Mouse (Mus musculus): ENCODE data around the gene Card11. TPM values are rescaled to one million over a fixed set of nuclear protein-coding genes. Genes with fewer than 3 reads are reported as not detected.

Gene Card11
- polyA plus RNA-seq, 1 experiment from 2014 or later = 0.04 TPM

DNA sequence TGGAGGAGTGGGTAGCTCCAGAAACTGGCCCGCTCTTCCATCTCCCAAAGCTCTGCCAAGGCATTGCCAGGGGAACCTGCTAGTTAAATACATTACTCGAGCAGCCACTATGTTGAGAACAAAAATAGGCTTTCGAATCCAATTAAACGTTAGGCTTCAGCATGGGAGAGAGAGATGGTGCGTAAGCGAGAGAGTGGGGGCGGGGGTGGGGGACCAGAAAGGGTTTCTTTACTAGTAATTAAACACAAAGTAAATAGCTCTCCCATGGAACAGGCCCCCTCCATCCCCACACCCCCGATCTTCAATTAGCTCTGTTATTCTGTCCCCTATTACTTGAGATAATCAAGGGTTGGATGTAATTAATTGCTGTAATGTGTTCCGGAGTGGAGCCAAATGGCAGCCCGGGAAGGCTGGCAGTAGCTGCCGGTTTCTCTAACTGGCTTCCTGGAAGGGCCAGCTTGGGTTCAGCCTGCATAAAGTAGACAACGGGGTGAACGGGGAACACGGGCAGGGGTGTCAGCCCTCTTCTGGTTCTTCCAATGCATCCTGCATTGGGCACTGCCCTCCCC, 59.4 kb downstream of the Card11 start:
- H3K4me1 ChIP-seq = peaks cover 11% of the 10 kb centered on the region; the same call in 1 of the 2 replicates
- peak overlapping the region; percentile 42; the same call in 1 of the 2 replicates for H3K27ac ChIP-seq
- H3K36me3 ChIP-seq (replicated peaks) = no peaks in the 10 kb centered on the region
- 31% methylated on average over 14 of the region's 14 CpGs for WGBS
- peak overlapping the region; percentile 6 for H3K4me2 ChIP-seq
- H3K4me3 ChIP-seq (replicated peaks) = no peak overlapping the region
- peak; percentile 79; the same call in 1 of the 2 replicates for ATAC-seq (ENCODE audit: low FRiP score)
- H3K27me3 ChIP-seq = peaks cover 68% of the 10 kb centered on the region
- H3K9me3 ChIP-seq = no peaks in the 10 kb centered on the region
- H3K9ac ChIP-seq = no peak overlapping the region

DNA sequence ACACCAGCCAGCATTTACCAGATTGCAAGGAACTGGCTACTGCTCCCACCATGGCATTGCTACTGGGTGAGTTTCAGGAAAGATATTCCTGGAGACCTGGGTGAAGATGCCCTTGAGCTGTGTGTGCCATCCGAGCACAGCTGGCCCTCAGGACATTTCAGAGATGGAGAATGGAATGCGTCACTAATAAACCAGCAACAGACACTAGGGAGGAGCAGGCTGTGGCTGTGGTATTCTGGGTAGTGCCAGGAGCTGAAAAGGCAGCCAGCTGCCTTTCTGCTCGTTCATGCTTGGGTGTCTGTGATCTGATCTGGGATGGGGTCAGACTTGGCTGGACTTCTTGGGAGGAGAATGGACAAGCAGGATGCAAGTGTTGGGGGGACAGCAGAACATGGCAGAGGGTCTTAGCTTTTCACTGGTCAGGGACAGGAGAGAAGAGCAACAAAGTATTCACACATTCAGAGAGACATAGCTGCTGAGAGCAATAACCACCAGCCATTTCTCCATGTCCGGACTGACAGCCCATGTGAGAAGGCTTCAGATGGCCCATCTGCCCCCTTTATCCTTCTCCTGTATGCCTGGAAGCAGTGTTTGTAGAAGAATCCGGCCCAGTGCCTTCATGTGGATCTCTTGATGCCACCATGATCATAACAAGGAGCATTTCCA, 60.0 kb downstream of the Card11 start:
- ATAC-seq (ENCODE audit: low FRiP score) = no peak
- Histone ChIP-seq H3K27me3 (peaks cover 64% of the 10 kb centered on the region), H3K4me1 (peaks cover 11% of the 10 kb centered on the region; the same call in 1 of the 2 replicates), H3K36me3 (replicated peaks) (no peaks in the 10 kb centered on the region), H3K27ac (peak overlapping the region; percentile 42; the same call in 1 of the 2 replicates), H3K4me2 (peak overlapping the region; percentile 6), H3K9me3 (no peaks in the 10 kb centered on the region), H3K4me3 (replicated peaks) (no peak overlapping the region), H3K9ac (no peak overlapping the region)
- 64% methylated on average over 5 of the region's 5 CpGs for WGBS

DNA sequence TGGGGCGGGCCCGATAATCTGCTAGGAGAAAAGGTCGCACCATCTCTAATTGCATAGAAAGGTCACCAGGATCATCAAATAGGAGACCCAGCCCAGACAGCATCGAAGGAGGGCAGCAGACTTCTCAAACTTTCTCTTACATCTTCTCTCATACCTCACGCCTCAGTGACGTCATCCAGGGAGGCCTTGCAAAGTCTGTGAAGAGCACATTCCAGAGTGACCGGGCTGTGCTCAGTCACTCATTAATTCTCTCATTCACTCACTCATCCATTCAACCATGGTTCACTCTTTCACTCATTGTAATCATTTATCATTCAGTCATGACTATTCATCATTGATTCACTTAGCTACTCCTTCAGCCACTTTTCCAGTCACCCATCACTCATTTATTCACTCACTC, 63.6 kb downstream of the Card11 start:
- H3K4me3 ChIP-seq (replicated peaks) = no peak overlapping the region

DNA sequence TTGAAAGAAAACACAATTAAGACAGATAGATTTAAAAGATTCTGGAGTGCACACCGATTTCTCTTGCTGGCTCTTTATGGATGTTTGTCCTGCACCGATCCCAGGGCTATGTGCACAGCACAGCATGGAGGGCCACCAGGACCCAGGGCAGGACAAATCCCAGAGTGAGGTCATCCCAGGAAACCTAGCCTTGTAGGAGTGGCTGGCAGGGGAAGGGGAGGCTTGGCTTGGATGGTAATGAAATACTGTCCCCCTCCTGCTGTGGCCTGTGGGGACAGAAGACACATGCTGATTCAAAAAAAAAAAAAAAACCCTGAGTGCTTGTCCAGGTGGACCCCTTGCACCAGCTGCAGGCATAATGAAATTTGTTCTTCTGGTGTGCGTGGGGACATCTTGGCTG, 64.5 kb downstream of the Card11 start:
- Histone ChIP-seq H3K27me3 (peaks cover 26% of the 10 kb centered on the region), H3K36me3 (replicated peaks) (no peaks in the 10 kb centered on the region), H3K4me1 (peaks cover 6% of the 10 kb centered on the region; the same call in 1 of the 2 replicates), H3K27ac (no peak overlapping the region), H3K4me3 (replicated peaks) (no peak overlapping the region), H3K9ac (no peak overlapping the region), H3K4me2 (no peak overlapping the region), H3K9me3 (no peaks in the 10 kb centered on the region)
- WGBS = 92% methylated on average over 3 of the region's 3 CpGs
- no peak for ATAC-seq (ENCODE audit: low FRiP score)

More for the DNA sequence above, 63.6 kb downstream of the Card11 start:
- H3K36me3 ChIP-seq (replicated peaks) = no peaks in the 10 kb centered on the region
- H3K27ac ChIP-seq = no peak overlapping the region
- ATAC-seq (ENCODE audit: low FRiP score) = no peak
- H3K4me1 ChIP-seq = peaks cover 11% of the 10 kb centered on the region; the same call in 1 of the 2 replicates
- no peak overlapping the region for H3K4me2 ChIP-seq
- WGBS = 84% methylated on average over 7 of the region's 7 CpGs
- H3K9me3 ChIP-seq = no peaks in the 10 kb centered on the region
- H3K27me3 ChIP-seq = peaks cover 30% of the 10 kb centered on the region
- no peak overlapping the region for H3K9ac ChIP-seq

- no peak for ATAC-seq (ENCODE audit: low FRiP score)
- Histone ChIP-seq H3K9me3 (no peaks in the 10 kb centered on the region), H3K4me3 (replicated peaks) (no peak overlapping the region), H3K4me2 (no peak overlapping the region), H3K27ac (no peak overlapping the region), H3K27me3 (peaks cover 22% of the 10 kb centered on the region), H3K9ac (no peak overlapping the region), H3K4me1 (no peaks in the 10 kb centered on the region), H3K36me3 (replicated peaks) (no peaks in the 10 kb centered on the region)
- 78% methylated on average over 9 of the region's 9 CpGs for whole genome bisulfite sequencing
These were observed 65.6 kb downstream of the Card11 start for GRCm38 (mm10) chr5:140934639-140935315.

DNA sequence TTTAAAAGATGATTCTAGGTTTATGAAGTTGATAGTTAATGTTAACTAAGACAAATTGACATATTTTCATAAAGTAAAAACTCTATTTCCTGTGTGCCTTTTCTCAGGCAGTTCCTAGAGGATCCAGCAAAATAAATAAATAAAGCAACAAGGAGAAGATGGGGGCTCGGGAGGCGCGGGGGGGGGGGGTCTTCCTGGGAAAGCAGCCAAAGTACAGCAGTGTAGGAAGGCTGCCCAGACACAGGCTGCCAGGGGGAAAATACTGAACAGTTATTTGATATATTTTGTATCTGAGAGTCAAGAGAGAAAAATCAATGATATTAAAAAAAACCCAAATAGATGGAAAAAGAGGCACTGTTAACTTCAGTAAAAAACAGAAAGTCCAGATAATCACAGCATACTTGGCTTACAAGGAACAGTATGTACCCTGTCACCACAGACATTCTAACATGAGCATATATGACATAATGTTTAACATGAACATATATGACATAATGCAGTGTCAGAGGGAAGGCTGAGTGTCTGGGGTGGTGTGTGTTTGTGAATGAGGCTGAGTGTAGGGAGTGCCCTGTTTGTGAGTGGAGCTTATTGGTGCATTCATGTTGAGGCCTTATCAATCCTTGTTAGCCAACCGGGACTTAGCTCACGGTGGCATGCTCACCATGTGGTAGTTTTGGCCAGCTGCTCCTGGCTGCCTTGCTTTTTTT, 68.7 kb downstream of the Card11 start:
- Histone ChIP-seq H3K4me2 (no peak overlapping the region), H3K36me3 (replicated peaks) (no peaks in the 10 kb centered on the region), H3K27ac (no peak overlapping the region), H3K4me3 (replicated peaks) (no peak overlapping the region), H3K27me3 (no peaks in the 10 kb centered on the region), H3K4me1 (no peaks in the 10 kb centered on the region), H3K9ac (no peak overlapping the region), H3K9me3 (no peaks in the 10 kb centered on the region)
- WGBS = 77% methylated on average over 5 of the region's 5 CpGs
- no peak for ATAC-seq (ENCODE audit: low FRiP score)

- no peak for ATAC-seq (ENCODE audit: low FRiP score)
- Histone ChIP-seq H3K27ac (no peak overlapping the region), H3K9ac (no peak overlapping the region), H3K4me1 (no peaks in the 10 kb centered on the region), H3K27me3 (no peaks in the 10 kb centered on the region), H3K4me3 (replicated peaks) (no peak overlapping the region), H3K4me2 (no peak overlapping the region), H3K9me3 (peaks cover 9% of the 10 kb centered on the region), H3K36me3 (replicated peaks) (no peaks in the 10 kb centered on the region)
- 89% methylated on average over 1 of the region's 1 CpGs for WGBS
These were observed 81.9 kb downstream of the Card11 start for GRCm38 (mm10) chr5:140918519-140918918.

DNA sequence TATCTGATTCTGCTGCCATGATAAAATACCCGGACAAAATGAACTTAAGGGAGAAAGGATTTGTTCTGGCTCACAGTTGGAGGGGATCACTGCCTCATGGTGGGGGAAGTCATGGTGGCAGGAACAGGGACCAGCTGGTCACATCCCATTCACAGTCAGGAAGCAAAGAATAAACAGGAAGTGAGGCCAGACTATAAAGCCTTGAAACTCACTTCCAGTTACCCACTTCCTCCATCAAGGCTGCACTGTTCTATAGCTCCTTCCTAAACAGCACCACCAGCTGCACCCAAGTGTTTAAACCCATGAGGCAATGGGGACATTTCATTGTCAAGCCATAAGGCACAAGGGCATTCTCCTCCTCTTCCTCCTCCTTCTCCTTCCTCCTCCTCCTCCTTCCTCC, 82.6 kb downstream of the Card11 start:
- Histone ChIP-seq H3K27me3 (no peaks in the 10 kb centered on the region), H3K9ac (no peak overlapping the region), H3K36me3 (replicated peaks) (no peaks in the 10 kb centered on the region), H3K4me3 (replicated peaks) (no peak overlapping the region), H3K4me1 (no peaks in the 10 kb centered on the region), H3K4me2 (no peak overlapping the region), H3K27ac (no peak overlapping the region), H3K9me3 (peaks cover 9% of the 10 kb centered on the region)
- ATAC-seq (ENCODE audit: low FRiP score) = no peak
- WGBS = 95% methylated on average over 1 of the region's 1 CpGs

DNA sequence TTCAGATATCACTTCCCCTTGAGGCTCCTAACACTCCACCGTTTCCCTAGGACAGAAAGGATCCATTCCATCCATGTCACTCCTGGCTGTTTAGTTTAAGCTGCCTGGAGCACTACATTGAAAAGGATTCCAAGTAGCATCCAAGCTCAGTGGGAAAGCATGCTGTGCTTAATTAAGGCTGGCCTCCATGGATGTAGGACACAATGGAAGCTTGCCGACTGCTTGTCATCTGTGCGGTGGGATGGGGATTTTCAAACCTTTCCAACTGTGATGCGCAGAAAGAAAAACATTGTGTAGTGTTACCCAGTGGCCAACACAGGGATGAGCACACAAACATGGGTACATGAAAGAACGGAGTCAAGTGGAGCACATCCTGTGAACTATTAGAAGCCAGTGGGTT, 89.5 kb downstream of the Card11 start:
- 53% methylated on average over 5 of the region's 5 CpGs for WGBS
- Histone ChIP-seq H3K27me3 (no peaks in the 10 kb centered on the region), H3K9ac (no peak overlapping the region), H3K27ac (no peak overlapping the region), H3K4me2 (no peak overlapping the region), H3K36me3 (replicated peaks) (no peaks in the 10 kb centered on the region), H3K4me3 (replicated peaks) (no peak overlapping the region), H3K9me3 (0 out of 2 replicates have a peak, but pooled peaks cover 5% of the 10 kb centered on the region), H3K4me1 (no peaks in the 10 kb centered on the region)
- ATAC-seq (ENCODE audit: low FRiP score) = no peak

- WGBS = 90% methylated on average over 13 of the region's 13 CpGs
- no peaks in the 10 kb centered on the region for H3K36me3 ChIP-seq (replicated peaks)
- H3K27me3 ChIP-seq = peaks cover 3% of the 10 kb centered on the region; the same call in 1 of the 2 replicates
- no peaks in the 10 kb centered on the region for H3K9me3 ChIP-seq
- H3K4me2 ChIP-seq = no peak overlapping the region
- ATAC-seq (ENCODE audit: low FRiP score) = no peak
- H3K27ac ChIP-seq = no peak overlapping the region
- H3K4me1 ChIP-seq = no peaks in the 10 kb centered on the region
- no peak overlapping the region for H3K4me3 ChIP-seq (replicated peaks)
- no peak overlapping the region for H3K9ac ChIP-seq
These were observed 99.5 kb downstream of the Card11 start for GRCm38 (mm10) chr5:140900866-140901265.

GRCm38 (mm10) chr5:140891080-140891479, 109.3 kb downstream of the Card11 start:
- H3K27ac ChIP-seq = no peak overlapping the region
- H3K4me3 ChIP-seq (replicated peaks) = no peak overlapping the region
- no peaks in the 10 kb centered on the region; the same call in 1 of the 2 replicates for H3K27me3 ChIP-seq
- H3K4me2 ChIP-seq = no peak overlapping the region
- no peaks in the 10 kb centered on the region for H3K36me3 ChIP-seq (replicated peaks)
- H3K9ac ChIP-seq = no peak overlapping the region
- no peaks in the 10 kb centered on the region for H3K9me3 ChIP-seq
- no peaks in the 10 kb centered on the region for H3K4me1 ChIP-seq
- WGBS = 67% methylated on average over 10 of the region's 10 CpGs
- ATAC-seq (ENCODE audit: low FRiP score) = no peak

DNA sequence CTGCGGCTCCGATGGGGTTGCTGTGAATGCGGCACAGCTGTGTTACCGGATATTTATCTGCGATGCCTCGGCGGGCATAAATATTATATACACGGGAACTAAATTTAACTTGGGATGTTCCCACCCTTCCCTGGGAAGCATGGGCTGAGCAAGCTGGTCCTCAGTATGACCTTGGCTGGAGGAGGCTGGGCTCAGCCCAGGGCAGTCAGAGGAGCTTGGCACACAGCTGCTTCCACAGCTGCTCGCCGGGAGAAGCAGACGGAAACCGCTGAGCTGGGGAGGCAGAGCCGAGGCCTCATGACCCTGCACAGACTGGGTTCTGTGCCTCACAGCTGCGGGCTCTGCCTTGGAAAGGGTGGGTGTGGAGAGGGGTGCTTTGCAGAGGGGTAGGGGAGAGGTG, 110.3 kb downstream of the Card11 start:
- Histone ChIP-seq H3K9ac (no peak overlapping the region), H3K9me3 (no peaks in the 10 kb centered on the region), H3K4me2 (no peak overlapping the region), H3K27ac (no peak overlapping the region), H3K4me3 (replicated peaks) (no peak overlapping the region), H3K27me3 (no peaks in the 10 kb centered on the region; the same call in 1 of the 2 replicates), H3K36me3 (replicated peaks) (no peaks in the 10 kb centered on the region), H3K4me1 (no peaks in the 10 kb centered on the region)
- 80% methylated on average over 14 of the region's 14 CpGs for WGBS
- ATAC-seq (ENCODE audit: low FRiP score) = no peak
